Mouse (Mus musculus) forebrain, postnatal 0 days (tissue): Measurements from ENCODE around the gene Rbbp9. TPM values are rescaled to one million over a fixed set of nuclear protein-coding genes. Genes with fewer than 3 reads are reported as not detected.
"Not testable (repeated sequence)": the region's sequence is repeated elsewhere in the genome, so short reads cannot be mapped to it uniquely, and the experiment has no call there.

Experiments used
- ATAC-seq: fragments of 200-750 bp; cut with Nextera tagmentation; 2 replicates; pipeline ENCODE4 v1.8.0; 2017; ENCODE audit warnings: mild to moderate bottlenecking, moderate library complexity
- DNase-seq: peaks from one replicate; pipeline ENCODE4 v3.0.0-alpha.2; 2015
- H3K27ac ChIP-seq: fragments of 300-500 bp; sonication (generic); 2 replicates; pipeline ENCODE4 v1.5.1; 2014; ENCODE audit warnings: low read depth, mild to moderate bottlenecking, antibody characterized with exemption, low read length, moderate library complexity, mixed read lengths
- H3K27me3 ChIP-seq: fragments of 300-500 bp; sonication (generic); 2 replicates; pipeline ENCODE4 v1.6.1; 2014; ENCODE audit warnings: mild to moderate bottlenecking, low read length, mixed read lengths; ENCODE audit not compliant: insufficient read depth
- H3K36me3 ChIP-seq: fragments of 300-500 bp; sonication (generic); 2 replicates; pipeline ENCODE4 v1.6.1; 2014; ENCODE audit warnings: mild to moderate bottlenecking, moderate library complexity; ENCODE audit not compliant: insufficient read depth
- H3K4me1 ChIP-seq: fragments of 300-500 bp; sonication (generic); 2 replicates; pipeline ENCODE4 v1.6.1; 2014; ENCODE audit warnings: antibody characterized with exemption; ENCODE audit not compliant: insufficient read depth
- H3K4me2 ChIP-seq: fragments of 300-500 bp; sonication (generic); 2 replicates; pipeline ENCODE4 v1.6.1; 2014; ENCODE audit warnings: low read depth, mild to moderate bottlenecking, moderate library complexity
- H3K4me3 ChIP-seq: fragments of 300-500 bp; sonication (generic); 2 replicates; pipeline ENCODE4 v1.5.1; 2014; ENCODE audit warnings: low read depth, low read length, mixed read lengths
- H3K9ac ChIP-seq: fragments of 300-500 bp; sonication (generic); 2 replicates; pipeline ENCODE4 v1.6.1; 2014; ENCODE audit warnings: mild to moderate bottlenecking
- H3K9me3 ChIP-seq: fragments of 300-500 bp; sonication (generic); 2 replicates; pipeline ENCODE4 v1.6.1; 2016; ENCODE audit warnings: low read length
- CTCF ChIP-seq: sonication (generic); IDR thresholded peaks from 2 replicates; pipeline ENCODE4 v1.5.1; 2016; ENCODE audit warnings: antibody characterized with exemption, control low read depth, low read depth
- WGBS: fragments of 180-500 bp; shearing (Covaris S2); extraction: QIAGEN DNeasy Blood & Tissue Kit; methylation state at CpG from one replicate; pipeline ENCODE4 v1.1.7; 2014; 5-methylcytosine and 5-hydroxymethylcytosine counted together
- polyA plus RNA-seq: library from polyadenylated mRNA; unstranded; fragments of >200 nt; fragmentation: Nextera tagmentation; extraction: Ambion mirVana; gene quantifications from 2 replicates; pipeline ENCODE4 v1.2.1, GENCODE M21; 2015
- total RNA-seq: library from RNA; depleted of rRNA; stranded (reverse); fragments of >200 nt; gene quantifications from 2 replicates; pipeline ENCODE4 v1.2.3, GENCODE M21; 2014; rRNA removed

Gene Rbbp9
- total RNA-seq (20.7 and 21.6 TPM in 2 replicates), polyA plus RNA-seq (30.3 and 38.0 TPM in 2 replicates)

DNA sequence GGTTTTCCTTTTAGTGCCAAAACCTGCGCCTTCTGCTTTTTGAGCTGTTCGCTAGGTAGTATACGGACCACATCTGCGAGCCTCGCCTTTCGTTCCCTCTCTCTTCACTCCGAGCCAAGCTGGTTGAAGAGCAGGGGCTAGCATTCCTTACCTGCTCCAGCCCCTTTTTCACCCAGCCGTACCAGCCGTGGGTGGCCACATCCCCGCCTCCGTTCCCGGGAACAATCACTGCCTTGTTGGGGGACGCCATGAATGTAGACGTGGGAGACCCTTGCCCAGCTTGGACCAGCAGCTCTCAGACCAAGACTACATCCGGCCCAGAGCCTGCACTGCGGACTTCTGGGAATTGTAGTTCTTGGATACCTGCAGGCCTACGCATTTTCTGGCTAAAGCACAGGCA lies at the start of gene Rbbp9:
Gene Rbbp9, minus strand, starts transcription at position 341 of the 400 bp plus-strand sequence.
- ATAC-seq (peak; percentile 97), DNase-seq (peak; percentile 81)
- Histone ChIP-seq H3K4me3 (peak within 1 kb of the TSS; percentile 60), H3K9ac (peak within 1 kb of the TSS; percentile 77), H3K4me2 (peak within 1 kb of the TSS; percentile 54), H3K27ac (peak within 1 kb of the TSS; percentile 71), H3K27me3 (no peaks in the 10 kb centered on the region), H3K36me3 (peaks cover 8% of the 10 kb centered on the region; the same call in 1 of the 2 replicates), H3K9me3 (no peaks in the 10 kb centered on the region), H3K4me1 (peaks cover 7% of the 10 kb centered on the region)
- no peak for TF ChIP-seq CTCF
- WGBS = 0% methylated on average over 17 of the region's 17 CpGs

DNA sequence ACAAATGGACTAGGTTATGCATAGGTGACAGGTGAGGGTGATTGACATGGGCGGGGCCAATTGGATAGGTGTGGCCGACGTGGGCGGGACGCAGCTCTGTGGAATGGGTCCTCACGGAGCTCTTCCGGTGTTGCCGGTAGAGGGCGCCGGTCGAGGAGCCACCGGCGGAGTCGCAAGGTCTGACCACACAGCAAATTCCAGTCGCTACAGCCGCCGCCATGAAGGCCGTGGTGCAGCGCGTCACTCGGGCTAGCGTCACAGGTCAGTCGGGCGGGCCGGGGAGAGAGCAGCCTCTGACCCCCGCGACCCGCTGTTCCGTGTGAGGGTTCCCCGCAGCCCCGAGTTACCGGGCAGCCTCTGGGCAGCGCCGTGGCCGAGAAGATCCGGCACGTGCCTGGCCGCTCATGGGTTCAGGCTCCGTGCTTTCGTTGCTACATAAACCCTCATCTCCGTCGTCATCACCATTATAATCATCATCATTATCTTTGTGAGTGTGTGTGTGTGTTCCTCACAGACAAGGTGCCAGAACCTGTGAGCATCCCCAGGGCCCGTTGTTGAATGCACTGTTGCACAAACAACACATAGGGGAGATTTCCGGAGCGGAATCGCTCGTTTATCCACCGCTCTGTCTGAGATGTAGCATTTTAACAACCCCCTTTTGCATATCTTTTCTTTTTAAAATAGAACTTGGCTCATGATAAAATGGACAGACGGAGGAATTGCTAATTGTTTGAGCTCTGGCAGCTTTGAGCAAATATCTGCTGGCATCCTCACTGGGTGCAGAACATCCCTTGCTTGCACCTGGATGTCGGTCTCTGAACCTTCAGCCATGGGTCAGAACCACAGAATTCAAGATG lies 49.4 kb upstream of the Rbbp9 start, which contains the start of gene Dtd1:
Gene Dtd1, plus strand, starts transcription at position 67 of the 857 bp plus-strand sequence.
- Histone ChIP-seq H3K4me2 (peak within 1 kb of the TSS; percentile 71), H3K27me3 (no peaks in the 10 kb centered on the region), H3K9me3 (no peaks in the 10 kb centered on the region), H3K9ac (peak within 1 kb of the TSS; percentile 90), H3K36me3 (no peaks in the 10 kb centered on the region), H3K4me1 (no peaks in the 10 kb centered on the region; the same call in 1 of the 2 replicates), H3K27ac (peak within 1 kb of the TSS; percentile 91), H3K4me3 (peak within 1 kb of the TSS; percentile 66)
- peak; percentile 91 for TF ChIP-seq CTCF
- ATAC-seq (peak; percentile 92), DNase-seq (peak; percentile 86)
- 1% methylated on average over 50 of the region's 50 CpGs for WGBS

DNA sequence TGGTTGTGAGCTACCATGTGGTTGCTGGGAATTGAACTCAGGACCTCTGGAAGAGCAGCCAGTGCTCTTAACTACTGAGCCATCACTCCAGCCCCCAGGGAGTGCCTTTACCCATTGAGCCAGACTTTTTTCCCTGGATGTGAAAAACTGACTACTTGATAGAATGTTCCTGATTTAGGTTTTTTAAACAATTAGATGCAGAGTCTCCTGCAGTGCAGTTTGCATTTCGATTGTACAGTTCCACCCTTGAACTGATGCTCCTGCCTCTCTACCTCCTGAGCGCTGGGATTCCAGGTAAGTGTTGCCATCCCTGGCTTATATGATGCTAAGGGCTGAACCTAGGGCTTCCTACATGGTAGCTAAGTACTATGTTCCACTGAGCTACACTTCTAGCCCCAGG lies 47.3 kb upstream of the Rbbp9 start:
- Histone ChIP-seq H3K27me3 (no peaks in the 10 kb centered on the region), H3K4me3 (no peak overlapping the region), H3K36me3 (no peaks in the 10 kb centered on the region), H3K4me1 (no peaks in the 10 kb centered on the region; the same call in 1 of the 2 replicates), H3K9ac (no peak overlapping the region), H3K27ac (no peak overlapping the region), H3K4me2 (no peak overlapping the region), H3K9me3 (no peaks in the 10 kb centered on the region)
- ATAC-seq (no peak), DNase-seq (no peak)
- 80% methylated on average over 2 of the region's 2 CpGs for WGBS
- TF ChIP-seq CTCF = no peak

DNA sequence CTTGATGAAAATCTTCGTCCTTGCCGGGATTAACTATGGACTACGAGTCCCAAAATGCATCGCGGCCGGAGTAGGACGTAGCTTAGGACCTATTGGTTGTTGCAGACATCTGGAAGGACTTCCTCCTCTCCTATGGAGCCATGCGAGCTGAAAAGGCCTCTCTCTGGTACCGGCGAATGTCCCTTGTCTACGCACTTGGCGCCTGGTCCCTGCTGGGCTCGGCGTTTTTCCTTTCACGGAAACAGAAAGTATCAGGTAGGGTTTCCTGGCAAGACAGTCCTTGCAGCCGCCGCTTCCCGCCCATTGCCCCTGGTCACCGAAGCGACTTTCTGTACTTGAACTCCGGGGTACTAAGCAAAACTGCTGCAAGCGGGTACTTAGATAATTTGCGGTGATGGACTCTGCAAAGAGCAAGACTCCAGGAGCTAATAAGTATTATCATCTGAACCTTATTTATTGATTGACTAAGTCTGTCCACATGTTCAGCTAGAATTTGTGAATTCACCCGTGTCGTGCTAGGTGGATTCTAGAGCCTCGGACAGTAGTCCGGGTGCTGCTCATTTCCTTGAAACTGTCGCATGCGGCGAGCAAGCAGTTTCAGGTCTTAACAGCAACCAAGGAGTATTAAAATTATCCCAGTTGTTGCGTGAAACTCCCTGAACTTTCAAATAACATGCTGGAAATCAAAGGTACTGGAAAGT lies 43.4 kb upstream of the Rbbp9 start, which contains the start of gene Smim26:
Gene Smim26, plus strand, starts transcription at position 104 of the 701 bp plus-strand sequence.
- H3K27ac ChIP-seq = 0 out of 2 replicates have a peak within 1 kb of the TSS, but pooled peaks have one; percentile 15
- 1% methylated on average over 31 of the region's 31 CpGs for WGBS

DNA sequence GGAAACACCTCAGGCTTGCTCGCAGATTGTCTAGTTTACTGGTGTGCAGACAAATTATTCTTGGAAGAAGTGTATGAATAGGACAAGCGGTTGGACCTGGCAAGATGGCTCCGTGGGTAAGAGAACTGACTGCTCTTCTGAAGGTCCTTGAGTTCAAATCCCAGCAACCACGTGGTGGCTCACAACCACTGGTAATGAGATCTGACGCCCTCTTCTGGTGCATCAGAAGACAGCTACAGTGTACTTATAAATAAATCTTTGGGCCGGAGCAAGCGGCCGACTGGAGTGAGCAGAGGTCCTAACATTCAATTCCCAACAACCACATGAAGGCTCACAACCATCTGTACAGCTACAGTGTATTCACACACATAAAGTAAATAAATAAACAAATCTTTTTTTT lies 42.4 kb upstream of the Rbbp9 start:
- H3K9me3 ChIP-seq, H3K27me3 ChIP-seq, H3K4me3 ChIP-seq, H3K9ac ChIP-seq, DNase-seq, H3K4me1 ChIP-seq, H3K4me2 ChIP-seq, H3K27ac ChIP-seq, ATAC-seq: not testable (repeated sequence)
- peaks cover 18% of the 10 kb centered on the region for H3K36me3 ChIP-seq
- 66% methylated on average over 8 of the region's 8 CpGs for WGBS

More for the DNA sequence above, 43.4 kb upstream of the Rbbp9 start, which contains the start of gene Smim26:
- H3K36me3 ChIP-seq = peaks cover 9% of the 10 kb centered on the region
- H3K4me2 ChIP-seq = peak within 1 kb of the TSS; percentile 57
- peak; percentile 99 for ATAC-seq
- no peaks in the 10 kb centered on the region for H3K27me3 ChIP-seq
- H3K4me3 ChIP-seq = peak within 1 kb of the TSS; percentile 55
- H3K4me1 ChIP-seq = no peaks in the 10 kb centered on the region
- H3K9me3 ChIP-seq = no peaks in the 10 kb centered on the region
- H3K9ac ChIP-seq = peak within 1 kb of the TSS; percentile 57
- no peak for TF ChIP-seq CTCF
- peak; percentile 88 for DNase-seq

DNA sequence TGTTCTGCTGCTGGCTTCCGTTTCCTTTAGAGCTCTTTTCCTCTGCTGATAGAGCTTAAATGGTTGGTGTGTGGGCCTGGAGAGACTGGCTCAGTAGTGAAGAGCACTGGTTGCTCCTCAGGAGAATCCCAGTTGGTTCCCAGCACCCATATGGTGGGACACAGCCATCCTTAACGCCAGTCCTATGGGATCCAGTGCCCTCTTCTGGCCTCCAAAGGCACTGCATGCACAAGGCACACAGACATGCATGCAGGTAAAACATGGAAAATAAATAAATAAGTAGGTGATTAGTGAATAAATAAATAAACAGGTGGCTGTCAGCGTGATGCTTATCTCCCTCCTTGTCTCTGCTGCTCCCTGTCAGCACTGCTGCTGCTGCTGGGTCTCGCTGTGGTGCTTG lies 38.1 kb upstream of the Rbbp9 start:
- no peak for DNase-seq
- H3K27me3 ChIP-seq = no peaks in the 10 kb centered on the region
- peaks cover 54% of the 10 kb centered on the region for H3K36me3 ChIP-seq
- no peak overlapping the region for H3K4me3 ChIP-seq
- no peaks in the 10 kb centered on the region for H3K9me3 ChIP-seq
- no peak for ATAC-seq
- no peak overlapping the region for H3K9ac ChIP-seq
- no peak overlapping the region for H3K4me2 ChIP-seq
- H3K27ac ChIP-seq = no peak overlapping the region
- no peaks in the 10 kb centered on the region for H3K4me1 ChIP-seq
- WGBS = 86% methylated on average over 4 of the region's 4 CpGs
- TF ChIP-seq CTCF = peak; percentile 42
